Mouse (Mus musculus) midbrain, embryonic 16.5 days (tissue): ENCODE measurements around the gene Syk. TPM values are rescaled to one million over a fixed set of nuclear protein-coding genes. Genes with fewer than 3 reads are reported as not detected.

Experiments
- ATAC-seq: fragments of 200-750 bp; cut with Nextera tagmentation; 2 replicates; pipeline ENCODE4 v1.8.0; 2017; ENCODE audit warnings: moderate TSS enrichment
- H3K27ac ChIP-seq: fragments of 300-500 bp; sonication (generic); 2 replicates; pipeline ENCODE4 v1.5.1; 2014; ENCODE audit warnings: mild to moderate bottlenecking, low read length, mixed read lengths
- H3K27me3 ChIP-seq: fragments of 300-500 bp; sonication (generic); 2 replicates; pipeline ENCODE4 v1.6.1; 2014; ENCODE audit warnings: low read depth, low read length, mixed read lengths; ENCODE audit not compliant: control insufficient read depth, insufficient read depth
- H3K36me3 ChIP-seq: fragments of 300-500 bp; sonication (generic); 2 replicates; pipeline ENCODE4 v1.6.1; 2014; ENCODE audit warnings: mild to moderate bottlenecking, low read length, moderate library complexity, mixed read lengths; ENCODE audit not compliant: control insufficient read depth, insufficient read depth
- H3K4me1 ChIP-seq: fragments of 300-500 bp; sonication (generic); 2 replicates; pipeline ENCODE4 v1.6.1; 2014; ENCODE audit warnings: mild to moderate bottlenecking, low read length, mixed read lengths; ENCODE audit not compliant: control insufficient read depth, insufficient read depth
- H3K4me2 ChIP-seq: fragments of 300-500 bp; sonication (generic); 2 replicates; pipeline ENCODE4 v1.6.1; 2014; ENCODE audit warnings: mild to moderate bottlenecking, low read length, mixed read lengths
- H3K4me3 ChIP-seq: fragments of 300-500 bp; sonication (generic); 2 replicates; pipeline ENCODE4 v1.5.1; 2014; ENCODE audit warnings: low read depth, mild to moderate bottlenecking, low read length, moderate library complexity, mixed read lengths
- H3K9ac ChIP-seq: fragments of 300-500 bp; sonication (generic); 2 replicates; pipeline ENCODE4 v1.6.1; 2014; ENCODE audit warnings: low read depth, low read length, mixed read lengths
- H3K9me3 ChIP-seq: fragments of 300-500 bp; sonication (generic); replicated peaks from 2 replicates; pipeline ENCODE4 v1.6.1; 2014; ENCODE audit warnings: mild to moderate bottlenecking, low read length, mixed read lengths; ENCODE audit not compliant: control insufficient read depth, poor library complexity, severe bottlenecking
- WGBS: fragments of 180-500 bp; shearing (Covaris S2); extraction: QIAGEN DNeasy Blood & Tissue Kit; methylation state at CpG from one replicate; pipeline ENCODE4 v1.1.7; 2014; 5-methylcytosine and 5-hydroxymethylcytosine counted together
- polyA plus RNA-seq: library from polyadenylated mRNA; unstranded; fragments of >200 nt; fragmentation: Nextera tagmentation; extraction: Ambion mirVana; gene quantifications from 2 replicates; pipeline ENCODE4 v1.2.1, GENCODE M21; 2015

The Syk gene
- polyA plus RNA-seq, 1 experiment from 2014 or later = 1.2 TPM

DNA sequence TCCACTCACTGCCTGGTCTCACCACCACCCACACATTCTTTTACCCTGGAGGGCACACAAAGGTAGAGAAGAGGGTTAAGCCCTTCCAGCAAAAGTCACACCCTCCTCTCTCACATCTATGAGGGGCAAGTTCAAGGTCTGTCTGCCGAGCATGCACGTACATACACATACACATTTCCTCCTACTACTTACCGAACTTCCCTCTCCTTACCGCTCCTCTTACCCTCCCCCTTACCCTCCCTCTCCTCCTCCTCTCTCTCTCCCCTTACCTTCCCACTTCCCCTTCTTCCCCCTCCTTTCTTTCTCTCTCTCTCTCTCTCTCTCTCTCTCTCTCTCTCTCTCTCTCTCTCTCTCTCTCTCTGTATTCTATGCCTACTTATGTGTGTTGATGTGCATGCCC, 35.6 kb downstream of the Syk start:
- 82% methylated on average over 4 of the region's 4 CpGs for WGBS
- no peak for ATAC-seq
- H3K4me2 ChIP-seq = no peak overlapping the region

DNA sequence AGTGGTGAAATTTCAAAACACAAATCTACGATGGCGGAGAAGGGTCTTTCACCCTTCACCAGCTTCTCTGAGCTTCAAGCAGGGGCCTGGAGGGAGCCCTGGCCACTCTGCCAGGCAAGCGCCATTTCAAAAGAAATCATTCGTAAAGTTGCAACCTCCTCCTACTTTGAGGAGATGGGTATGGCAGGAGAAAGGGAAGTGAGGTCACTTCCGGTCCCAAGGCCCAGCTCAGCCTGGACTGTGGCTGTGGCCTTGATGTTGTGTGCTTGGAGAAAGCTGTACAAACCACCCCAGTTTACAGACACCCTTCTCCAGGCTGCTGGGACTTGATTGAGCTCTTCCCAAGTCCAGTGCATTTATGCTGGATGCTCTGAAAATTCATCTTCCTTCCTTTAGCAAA, 36.5 kb downstream of the Syk start:
- no peaks in the 10 kb centered on the region for H3K27me3 ChIP-seq
- no peaks in the 10 kb centered on the region for H3K36me3 ChIP-seq
- H3K4me2 ChIP-seq = no peak overlapping the region
- H3K4me3 ChIP-seq = no peak overlapping the region
- no peaks in the 10 kb centered on the region for H3K4me1 ChIP-seq
- 82% methylated on average over 5 of the region's 5 CpGs for WGBS
- H3K9ac ChIP-seq = no peak overlapping the region
- no peaks in the 10 kb centered on the region for H3K9me3 ChIP-seq
- no peak overlapping the region for H3K27ac ChIP-seq
- ATAC-seq = no peak

More for the DNA sequence above, 35.6 kb downstream of the Syk start:
- no peak overlapping the region for H3K9ac ChIP-seq
- H3K9me3 ChIP-seq = no peaks in the 10 kb centered on the region
- no peaks in the 10 kb centered on the region for H3K27me3 ChIP-seq
- H3K36me3 ChIP-seq = no peaks in the 10 kb centered on the region
- no peak overlapping the region for H3K27ac ChIP-seq
- H3K4me3 ChIP-seq = no peak overlapping the region
- no peaks in the 10 kb centered on the region for H3K4me1 ChIP-seq

DNA sequence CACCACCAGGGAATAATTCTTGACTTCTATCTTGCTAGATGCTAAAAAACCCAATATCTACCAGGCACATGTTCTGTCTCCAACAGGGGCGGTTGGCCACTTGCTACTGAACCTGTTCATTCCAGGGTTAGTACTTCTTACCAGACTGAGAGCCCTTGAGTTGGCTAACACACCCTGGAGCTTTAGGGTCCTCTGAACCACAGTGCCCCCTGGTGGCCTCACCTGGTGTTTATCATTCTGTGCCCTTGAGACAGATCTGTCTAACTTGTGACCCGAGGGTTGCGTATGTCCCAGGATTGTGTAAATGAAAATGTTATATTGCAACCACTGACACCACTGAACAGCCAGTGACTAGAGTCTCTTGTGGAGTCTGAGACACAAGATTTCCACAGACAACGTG, 41.1 kb downstream of the Syk start:
- Histone ChIP-seq H3K36me3 (no peaks in the 10 kb centered on the region), H3K27ac (no peak overlapping the region), H3K27me3 (peaks cover 3% of the 10 kb centered on the region; the same call in 1 of the 2 replicates), H3K4me3 (no peak overlapping the region), H3K9ac (no peak overlapping the region), H3K4me1 (no peaks in the 10 kb centered on the region), H3K4me2 (no peak overlapping the region), H3K9me3 (no peaks in the 10 kb centered on the region)
- ATAC-seq = no peak
- WGBS = 70% methylated on average over 4 of the region's 4 CpGs

DNA sequence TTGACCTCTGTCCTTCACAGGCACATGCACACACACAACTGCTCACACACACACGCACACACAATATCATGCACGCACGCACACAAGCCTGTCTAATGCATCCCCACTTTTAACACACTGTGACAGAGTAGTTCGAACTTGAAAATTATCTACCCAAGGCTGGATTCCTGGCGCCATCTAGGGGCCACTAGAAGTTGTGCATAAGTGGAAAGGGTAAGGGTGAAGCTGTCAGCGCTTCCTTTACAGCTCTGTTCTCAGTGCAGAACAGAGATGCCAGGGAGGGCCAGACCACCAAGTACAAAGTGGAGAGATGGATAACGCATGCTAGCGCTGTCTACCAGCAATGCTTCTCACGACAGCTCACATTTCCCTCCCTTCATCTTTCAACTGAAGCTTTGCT, 45.6 kb downstream of the Syk start:
- Histone ChIP-seq H3K27me3 (peaks cover 3% of the 10 kb centered on the region; the same call in 1 of the 2 replicates), H3K27ac (no peak overlapping the region), H3K4me2 (no peak overlapping the region), H3K9ac (no peak overlapping the region), H3K4me1 (no peaks in the 10 kb centered on the region), H3K4me3 (no peak overlapping the region), H3K9me3 (no peaks in the 10 kb centered on the region), H3K36me3 (no peaks in the 10 kb centered on the region)
- WGBS = 34% methylated on average over 9 of the region's 9 CpGs
- ATAC-seq = peak; percentile 70

DNA sequence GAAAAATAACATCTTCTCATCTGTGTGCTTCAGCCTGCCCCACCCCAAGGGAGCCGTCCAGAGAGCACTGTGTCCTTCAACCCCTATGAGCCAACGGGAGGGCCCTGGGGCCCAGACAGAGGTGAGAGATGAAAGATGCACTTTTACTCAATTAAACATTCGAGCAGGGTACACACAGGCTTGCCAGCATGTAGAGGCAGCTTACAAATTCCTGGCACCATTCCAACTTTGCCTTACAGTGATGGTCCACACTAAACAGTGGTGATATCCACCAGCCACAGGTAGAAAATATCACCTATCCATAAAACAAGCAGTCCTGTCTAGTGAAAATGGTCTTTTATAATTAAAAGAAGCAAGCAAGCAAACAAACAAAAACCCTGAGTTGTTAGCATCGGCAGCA, 48.7 kb downstream of the Syk start:
- Histone ChIP-seq H3K4me2 (no peak overlapping the region), H3K36me3 (no peaks in the 10 kb centered on the region), H3K9me3 (no peaks in the 10 kb centered on the region), H3K27ac (no peak overlapping the region), H3K27me3 (no peaks in the 10 kb centered on the region), H3K4me1 (no peaks in the 10 kb centered on the region), H3K4me3 (no peak overlapping the region), H3K9ac (no peak overlapping the region)
- WGBS = 63% methylated on average over 4 of the region's 4 CpGs
- no peak for ATAC-seq

DNA sequence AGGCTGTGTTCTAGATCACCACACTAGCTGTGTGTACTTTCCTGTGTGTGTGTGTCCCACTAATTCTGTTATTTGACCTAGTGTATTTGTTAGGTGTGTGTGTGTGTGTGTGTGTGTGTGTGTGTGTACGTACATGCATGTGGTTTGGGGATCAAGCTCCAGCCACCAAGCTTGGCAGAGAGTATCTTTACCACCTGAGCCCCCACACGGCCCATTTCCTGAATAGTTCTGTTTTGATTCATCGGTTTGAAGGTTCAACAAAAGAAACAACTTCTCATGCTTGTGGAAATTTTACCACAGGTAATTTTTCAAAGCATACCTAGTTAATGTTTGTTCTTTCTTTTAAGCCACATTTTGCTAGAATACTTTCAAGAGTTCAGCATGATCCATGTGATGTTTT, 52.5 kb downstream of the Syk start:
- no peak overlapping the region for H3K4me3 ChIP-seq
- H3K4me1 ChIP-seq = no peaks in the 10 kb centered on the region
- no peak for ATAC-seq
- no peak overlapping the region for H3K9ac ChIP-seq
- H3K9me3 ChIP-seq = no peaks in the 10 kb centered on the region
- no peak overlapping the region for H3K27ac ChIP-seq
- WGBS = 80% methylated on average over 3 of the region's 3 CpGs
- no peak overlapping the region for H3K4me2 ChIP-seq
- H3K27me3 ChIP-seq = no peaks in the 10 kb centered on the region
- no peaks in the 10 kb centered on the region for H3K36me3 ChIP-seq

DNA sequence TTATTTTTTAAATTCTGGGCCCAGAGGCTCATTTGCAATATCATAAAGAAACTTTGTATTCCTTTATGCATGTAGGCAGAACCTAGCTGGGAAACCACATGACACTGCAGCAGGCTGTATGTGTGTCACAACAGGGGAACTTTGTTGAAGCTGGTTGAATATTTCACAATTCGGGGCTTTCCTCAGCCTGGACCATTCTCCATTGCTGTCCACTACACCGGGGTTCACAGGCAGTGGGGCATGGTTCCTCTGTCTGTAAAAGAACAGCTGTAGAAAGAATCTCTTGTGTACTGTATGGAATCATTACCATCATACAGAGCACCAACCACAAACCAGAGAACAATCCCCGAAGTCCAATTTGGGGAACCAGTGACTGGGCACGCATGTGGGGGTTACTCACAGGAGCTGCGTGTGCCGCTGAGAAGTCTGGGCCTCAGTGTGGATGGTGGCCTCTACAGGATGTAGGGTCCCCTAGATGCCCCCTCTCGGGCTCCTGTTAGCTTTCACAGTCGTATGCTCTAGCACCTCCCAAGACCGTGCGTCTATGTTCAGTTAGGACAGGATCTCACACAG, 53.3 kb downstream of the Syk start:
- Histone ChIP-seq H3K27ac (no peak overlapping the region), H3K4me3 (no peak overlapping the region), H3K9ac (no peak overlapping the region), H3K9me3 (no peaks in the 10 kb centered on the region), H3K4me1 (no peaks in the 10 kb centered on the region), H3K36me3 (no peaks in the 10 kb centered on the region), H3K4me2 (no peak overlapping the region), H3K27me3 (no peaks in the 10 kb centered on the region)
- ATAC-seq = no peak
- WGBS = 84% methylated on average over 10 of the region's 10 CpGs

DNA sequence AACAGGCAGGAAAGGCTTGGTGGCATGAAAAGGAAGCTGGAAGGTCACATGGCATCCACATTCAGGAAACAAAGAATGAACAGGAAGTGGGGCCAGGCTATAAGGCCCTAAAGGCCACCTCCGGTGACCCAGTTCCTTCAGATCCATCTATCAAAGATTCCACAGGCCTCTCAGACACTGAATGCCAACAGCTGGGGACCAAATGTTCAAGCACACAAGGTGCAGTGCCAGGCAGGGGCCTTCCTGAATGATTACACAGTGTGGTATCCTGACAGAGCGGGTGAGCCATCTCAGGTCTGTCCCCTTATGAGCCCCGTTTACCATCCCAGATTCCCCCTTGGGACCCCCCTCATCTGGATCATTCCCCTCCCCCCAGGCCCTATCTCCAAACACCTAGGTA, 63.6 kb downstream of the Syk start:
- WGBS = 85% methylated on average over 3 of the region's 3 CpGs
- H3K9ac ChIP-seq = no peak overlapping the region
- no peak for ATAC-seq

DNA sequence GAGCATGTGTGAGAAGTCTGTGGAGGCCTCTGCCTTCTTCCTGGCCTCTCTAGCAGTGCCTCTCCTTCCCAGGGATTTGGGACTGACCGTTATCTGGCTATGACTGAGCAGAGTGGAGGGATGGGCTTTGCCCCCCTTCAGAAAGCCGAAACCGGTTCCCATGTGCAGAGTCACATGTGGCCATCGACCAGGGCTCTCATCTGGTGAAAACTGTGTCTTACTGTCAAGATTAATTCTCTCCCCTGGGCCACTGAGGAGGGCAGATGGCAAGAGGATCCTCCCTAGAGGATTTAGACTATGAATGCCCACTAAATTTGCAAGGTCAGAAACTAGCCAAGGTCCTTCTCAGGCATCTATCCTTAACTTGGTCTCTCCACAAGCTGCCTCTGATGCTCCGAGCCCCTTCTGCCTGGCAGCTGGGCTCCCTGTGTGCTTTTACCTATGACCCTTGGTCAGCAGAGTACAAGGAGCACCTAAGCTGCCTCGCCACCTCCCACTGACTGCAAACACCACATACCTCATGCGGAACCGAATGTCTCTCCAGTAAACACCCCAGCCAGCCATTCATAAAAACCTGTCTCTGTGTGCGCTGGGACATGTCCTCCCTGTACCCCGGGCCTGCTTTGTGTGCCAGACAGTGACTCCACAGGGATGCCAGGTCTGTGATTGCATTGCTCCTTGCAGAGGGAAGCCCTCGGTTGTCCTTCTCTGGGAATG, 65.2 kb downstream of the Syk start:
- H3K9ac ChIP-seq = no peak overlapping the region
- H3K4me2 ChIP-seq = no peak overlapping the region
- H3K27ac ChIP-seq = no peak overlapping the region
- H3K9me3 ChIP-seq = no peaks in the 10 kb centered on the region
- H3K27me3 ChIP-seq = no peaks in the 10 kb centered on the region
- no peaks in the 10 kb centered on the region for H3K36me3 ChIP-seq
- no peaks in the 10 kb centered on the region for H3K4me1 ChIP-seq
- 53% methylated on average over 11 of the region's 11 CpGs for WGBS
- no peak overlapping the region for H3K4me3 ChIP-seq
- ATAC-seq = no peak

More for the DNA sequence above, 63.6 kb downstream of the Syk start:
- Histone ChIP-seq H3K4me3 (no peak overlapping the region), H3K36me3 (no peaks in the 10 kb centered on the region), H3K27me3 (no peaks in the 10 kb centered on the region), H3K27ac (no peak overlapping the region), H3K9me3 (no peaks in the 10 kb centered on the region), H3K4me2 (no peak overlapping the region), H3K4me1 (no peaks in the 10 kb centered on the region)
